Mouse (Mus musculus): ENCODE measurements around the gene Isyna1. TPM values are rescaled to one million over a fixed set of nuclear protein-coding genes. Genes with fewer than 3 reads are reported as not detected.

Gene Isyna1
- total RNA-seq, 2 experiments from 2014 or later, result 41.4 to 46.4 TPM

- Histone ChIP-seq H3K4me3 (no peak overlapping the region), H3K27ac (no peak overlapping the region)
- no peak for DNase-seq (ENCODE audit: low spot score in 2 of 2)
- TF ChIP-seq CTCF (conservative IDR thresholded peaks at IDR 0.05), result no peak
Measured at GRCm38 (mm10) chr8:70645501-70646224, 51.5 kb downstream of the Isyna1 start.

- no peak for TF ChIP-seq CTCF (conservative IDR thresholded peaks at IDR 0.05)
- Histone ChIP-seq H3K4me3 (no peak overlapping the region), H3K27ac (no peak overlapping the region)
- no peak for DNase-seq (ENCODE audit: low spot score in 2 of 2)
Measured at GRCm38 (mm10) chr8:70646369-70646768, 52.2 kb downstream of the Isyna1 start.

- TF ChIP-seq CTCF (conservative IDR thresholded peaks at IDR 0.05), result no peak
- no peak overlapping the region for H3K27ac ChIP-seq
- no peak for DNase-seq (ENCODE audit: low spot score in 2 of 2)
Measured at GRCm38 (mm10) chr8:70646775-70647174, 52.6 kb downstream of the Isyna1 start.

More at GRCm38 (mm10) chr8:70646775-70647174, 52.6 kb downstream of the Isyna1 start:
- H3K4me3 ChIP-seq, result no peak overlapping the region

Other genes starting within 250 kb of the Isyna1 start
- gene Upf1, start 241.1 kb upstream of the Isyna1 start, total RNA-seq (2021), result 10 to 100 TPM; 67.7 to 68.7 TPM
- gene Comp, start 220.8 kb upstream of the Isyna1 start, total RNA-seq (2021), result under 1 TPM; 0.29 to 0.56 TPM
- 100 to 1,000 TPM; 191 to 208 TPM for gene Crtc1, start 154.8 kb upstream of the Isyna1 start, total RNA-seq (2021)
- gene Klhl26, start 117.4 kb upstream of the Isyna1 start, total RNA-seq (2021), result 10 to 100 TPM; 56.8 to 60.2 TPM
- 100 to 1,000 TPM; 321 to 339 TPM for gene Tmem59l, start 107.0 kb upstream of the Isyna1 start, total RNA-seq (2021)
- gene Crlf1, start 101.2 kb upstream of the Isyna1 start, total RNA-seq (2021), result 10 to 100 TPM; 44.5 to 47.1 TPM
- 10 to 100 TPM; 93.9 to 98.1 TPM for gene Rex1bd, start 87.6 kb upstream of the Isyna1 start, total RNA-seq (2021)
- gene Uba52, start 83.6 kb upstream of the Isyna1 start, total RNA-seq (2021), result 1,000 to 10,000 TPM in 1 of 2 experiments, 100 to 1,000 TPM in 1; 970 to 1,000 TPM
- 100 to 1,000 TPM; 447 to 453 TPM for gene Fkbp8, start 66.6 kb upstream of the Isyna1 start, total RNA-seq (2021)
- gene Kxd1, start 66.4 kb upstream of the Isyna1 start, total RNA-seq (2021), result 10 to 100 TPM; 37.2 to 40.7 TPM
- 10 to 100 TPM; 20.5 to 24.4 TPM for gene Ell, start 54.9 kb upstream of the Isyna1 start, total RNA-seq (2021)
- gene Ssbp4, start 14.5 kb downstream of the Isyna1 start, total RNA-seq (2021), result 100 to 1,000 TPM; 274 to 297 TPM
- gene Lrrc25, start 21.8 kb downstream of the Isyna1 start, total RNA-seq (2021), result under 1 TPM; 0.54 to 0.97 TPM
- under 1 TPM in 1 of 2 experiments, not detected in 1; 0.25 TPM for gene Gdf15, start 38.1 kb downstream of the Isyna1 start, total RNA-seq (2021)
- gene Pgpep1, start 66.0 kb downstream of the Isyna1 start, total RNA-seq (2021), result 10 to 100 TPM; 25.4 to 29.1 TPM
- gene Lsm4, start 78.9 kb downstream of the Isyna1 start, total RNA-seq (2021), result 10 to 100 TPM; 58.2 to 61.8 TPM
- 100 to 1,000 TPM; 165 to 181 TPM for gene Jund, start 104.6 kb downstream of the Isyna1 start, total RNA-seq (2021)
- under 1 TPM; 0.07 to 0.08 TPM for gene Iqcn, start 109.1 kb downstream of the Isyna1 start, total RNA-seq (2021)
- not detected for gene Gm3336, start 124.2 kb downstream of the Isyna1 start, total RNA-seq (2021)
- 1 to 10 TPM; 1.4 to 1.5 TPM for gene Pde4c, start 129.3 kb downstream of the Isyna1 start, total RNA-seq (2021)
- gene Rab3a, start 160.3 kb downstream of the Isyna1 start, total RNA-seq (2021), result 100 to 1,000 TPM; 775 to 798 TPM
- gene Mpv17l2, start 166.6 kb downstream of the Isyna1 start, total RNA-seq (2021), result 10 to 100 TPM; 36.5 to 42.7 TPM
- 100 to 1,000 TPM; 160 to 169 TPM for gene Pik3r2, start 182.3 kb downstream of the Isyna1 start, total RNA-seq (2021)
- gene Mast3, start 210.7 kb downstream of the Isyna1 start, total RNA-seq (2021), result 100 to 1,000 TPM; 468 to 473 TPM
- 1 to 10 TPM in 1 of 2 experiments, under 1 TPM in 1; 0.61 to 1.1 TPM for gene Il12rb1, start 214.1 kb downstream of the Isyna1 start, total RNA-seq (2021)
- 10 to 100 TPM; 13.8 to 20.9 TPM for gene Arrdc2, start 245.3 kb downstream of the Isyna1 start, total RNA-seq (2021)